Mouse (Mus musculus) hindbrain, embryonic 15.5 days (tissue): ENCODE results near the gene Bckdha. TPM values are rescaled to one million over a fixed set of nuclear protein-coding genes. Genes with fewer than 3 reads are reported as not detected.

Experiments
- ATAC-seq: fragments of 200-750 bp; cut with Nextera tagmentation; 2 replicates; pipeline ENCODE4 v1.8.0; 2017; ENCODE audit warnings: low read depth, moderate number of reproducible peaks, moderate TSS enrichment; ENCODE audit not compliant: low FRiP score
- H3K27ac ChIP-seq: fragments of 300-500 bp; sonication (generic); replicated peaks from 2 replicates; pipeline ENCODE4 v1.5.1; 2015; ENCODE audit warnings: mild to moderate bottlenecking, inconsistent platforms
- H3K27me3 ChIP-seq: fragments of 300-500 bp; sonication (generic); 2 replicates; pipeline ENCODE4 v1.6.1; 2015; ENCODE audit warnings: control low read depth, inconsistent platforms
- H3K36me3 ChIP-seq: fragments of 300-500 bp; sonication (generic); 2 replicates; pipeline ENCODE4 v1.6.1; 2015; ENCODE audit warnings: control low read depth, inconsistent platforms
- H3K4me1 ChIP-seq: fragments of 300-500 bp; sonication (generic); replicated peaks from 2 replicates; pipeline ENCODE4 v1.6.1; 2015; ENCODE audit warnings: control low read depth, inconsistent platforms
- H3K4me2 ChIP-seq: fragments of 300-500 bp; sonication (generic); 2 replicates; pipeline ENCODE4 v1.6.1; 2015; ENCODE audit warnings: moderate library complexity, mild to moderate bottlenecking, inconsistent platforms
- H3K4me3 ChIP-seq: fragments of 300-500 bp; sonication (generic); 2 replicates; pipeline ENCODE4 v1.5.1; 2015; ENCODE audit warnings: mild to moderate bottlenecking, inconsistent platforms
- H3K9ac ChIP-seq: fragments of 300-500 bp; sonication (generic); 2 replicates; pipeline ENCODE4 v1.6.1; 2015; ENCODE audit warnings: inconsistent platforms
- H3K9me3 ChIP-seq: fragments of 300-500 bp; sonication (generic); 2 replicates; pipeline ENCODE4 v1.6.1; 2016; ENCODE audit warnings: control low read depth, inconsistent platforms
- WGBS: fragments of 180-500 bp; shearing (Covaris S2); methylation state at CpG from one replicate; pipeline ENCODE4 v1.1.7; 2015; 5-methylcytosine and 5-hydroxymethylcytosine counted together
- polyA plus RNA-seq: library from polyadenylated mRNA; unstranded; fragments of >200 nt; fragmentation: Nextera tagmentation; extraction: Ambion mirVana; gene quantifications from 2 replicates; pipeline ENCODE4 v1.2.1, GENCODE M21; 2015

Gene Bckdha
- polyA plus RNA-seq, 1 experiment from 2014 or later = 44.9 TPM

GRCm38 (mm10) chr7:25679971-25680370 is 21.2 kb upstream of the Bckdha start:
- 8% methylated on average over 6 of the region's 6 CpGs for WGBS
- no peak for ATAC-seq

GRCm38 (mm10) chr7:25677013-25677412 is 18.2 kb upstream of the Bckdha start:
- no peak for ATAC-seq
- no peak overlapping the region for H3K4me2 ChIP-seq
- peaks cover 18% of the 10 kb centered on the region for H3K27me3 ChIP-seq

More at GRCm38 (mm10) chr7:25679971-25680370, 21.2 kb upstream of the Bckdha start:
- Histone ChIP-seq H3K4me3 (peak overlapping the region; percentile 61), H3K27ac (peak overlapping the region; percentile 95), H3K36me3 (no peaks in the 10 kb centered on the region), H3K27me3 (peaks cover 4% of the 10 kb centered on the region; the same call in 1 of the 2 replicates), H3K4me1 (peaks cover 28% of the 10 kb centered on the region), H3K4me2 (peak overlapping the region; percentile 56), H3K9ac (peak overlapping the region; percentile 60; the same call in 1 of the 2 replicates), H3K9me3 (no peaks in the 10 kb centered on the region)

GRCm38 (mm10) chr7:25676085-25676781 is 17.5 kb upstream of the Bckdha start:
- H3K27me3 ChIP-seq = peaks cover 18% of the 10 kb centered on the region
- H3K9ac ChIP-seq = no peak overlapping the region
- H3K4me1 ChIP-seq = peaks cover 24% of the 10 kb centered on the region
- peak overlapping the region; percentile 61 for H3K27ac ChIP-seq
- no peaks in the 10 kb centered on the region for H3K9me3 ChIP-seq
- H3K4me3 ChIP-seq = no peak overlapping the region
- WGBS = 35% methylated on average over 15 of the region's 15 CpGs
- ATAC-seq = peak; percentile 20; the same call in 1 of the 2 replicates
- H3K36me3 ChIP-seq = no peaks in the 10 kb centered on the region; the same call in 1 of the 2 replicates
- H3K4me2 ChIP-seq = no peak overlapping the region

More at GRCm38 (mm10) chr7:25677013-25677412, 18.2 kb upstream of the Bckdha start:
- Histone ChIP-seq H3K36me3 (no peaks in the 10 kb centered on the region; the same call in 1 of the 2 replicates), H3K4me3 (no peak overlapping the region), H3K27ac (peak overlapping the region; percentile 61), H3K9ac (no peak overlapping the region), H3K9me3 (no peaks in the 10 kb centered on the region), H3K4me1 (peaks cover 32% of the 10 kb centered on the region)
- 87% methylated on average over 7 of the region's 7 CpGs for WGBS

- H3K4me1 ChIP-seq = peaks cover 21% of the 10 kb centered on the region
- no peaks in the 10 kb centered on the region for H3K9me3 ChIP-seq
- 45% methylated on average over 6 of the region's 6 CpGs for WGBS
- ATAC-seq = no peak
- H3K4me3 ChIP-seq = peak overlapping the region; percentile 54
- peak overlapping the region; percentile 76 for H3K4me2 ChIP-seq
- H3K36me3 ChIP-seq = no peaks in the 10 kb centered on the region; the same call in 1 of the 2 replicates
- no peak overlapping the region for H3K27ac ChIP-seq
- H3K9ac ChIP-seq = peak overlapping the region; percentile 61; the same call in 1 of the 2 replicates
- peaks cover 18% of the 10 kb centered on the region for H3K27me3 ChIP-seq
Measured at GRCm38 (mm10) chr7:25675405-25675804, 16.6 kb upstream of the Bckdha start.

GRCm38 (mm10) chr7:25674719-25675300 is 16.0 kb upstream of the Bckdha start, which contains the start of gene Tmem91:
Gene Tmem91 (minus strand): TSS chr7:25675166.
- H3K9ac ChIP-seq = peak within 1 kb of the TSS; percentile 61
- peak within 1 kb of the TSS; percentile 76 for H3K4me2 ChIP-seq
- no peaks in the 10 kb centered on the region for H3K9me3 ChIP-seq
- no peak within 1 kb of the TSS for H3K27ac ChIP-seq
- whole genome bisulfite sequencing = 3% methylated on average over 28 of the region's 29 CpGs
- no peaks in the 10 kb centered on the region; the same call in 1 of the 2 replicates for H3K36me3 ChIP-seq
- ATAC-seq = peak; percentile 63
- H3K4me1 ChIP-seq = peaks cover 15% of the 10 kb centered on the region
- H3K4me3 ChIP-seq = peak within 1 kb of the TSS; percentile 54
- H3K27me3 ChIP-seq = peaks cover 18% of the 10 kb centered on the region

GRCm38 (mm10) chr7:25674297-25674696 is 15.5 kb upstream of the Bckdha start:
- WGBS = 25% methylated on average over 9 of the region's 9 CpGs
- H3K4me3 ChIP-seq = peak overlapping the region; percentile 54
- no peaks in the 10 kb centered on the region for H3K9me3 ChIP-seq
- ATAC-seq = peak; percentile 5; the same call in 1 of the 2 replicates
- no peaks in the 10 kb centered on the region; the same call in 1 of the 2 replicates for H3K36me3 ChIP-seq
- H3K27me3 ChIP-seq = peaks cover 18% of the 10 kb centered on the region
- H3K9ac ChIP-seq = peak overlapping the region; percentile 61
- H3K27ac ChIP-seq = no peak overlapping the region
- H3K4me2 ChIP-seq = peak overlapping the region; percentile 76
- H3K4me1 ChIP-seq = peaks cover 14% of the 10 kb centered on the region

GRCm38 (mm10) chr7:25672442-25672841 is 13.7 kb upstream of the Bckdha start:
- Histone ChIP-seq H3K4me1 (peaks cover 14% of the 10 kb centered on the region), H3K27ac (no peak overlapping the region), H3K4me2 (no peak overlapping the region), H3K36me3 (peaks cover 11% of the 10 kb centered on the region; the same call in 1 of the 2 replicates), H3K27me3 (peaks cover 13% of the 10 kb centered on the region), H3K4me3 (no peak overlapping the region), H3K9ac (no peak overlapping the region), H3K9me3 (no peaks in the 10 kb centered on the region)
- WGBS = 53% methylated on average over 4 of the region's 4 CpGs
- no peak for ATAC-seq

GRCm38 (mm10) chr7:25671686-25672085 is 12.9 kb upstream of the Bckdha start:
- no peak overlapping the region for H3K4me2 ChIP-seq
- H3K36me3 ChIP-seq = peaks cover 14% of the 10 kb centered on the region; the same call in 1 of the 2 replicates
- no peak overlapping the region for H3K4me3 ChIP-seq
- no peak for ATAC-seq
- no peak overlapping the region for H3K9ac ChIP-seq
- peaks cover 14% of the 10 kb centered on the region for H3K4me1 ChIP-seq
- no peaks in the 10 kb centered on the region for H3K9me3 ChIP-seq
- WGBS = 76% methylated on average over 2 of the region's 2 CpGs
- H3K27ac ChIP-seq = no peak overlapping the region
- H3K27me3 ChIP-seq = peaks cover 13% of the 10 kb centered on the region

GRCm38 (mm10) chr7:25670096-25670495 is 11.3 kb upstream of the Bckdha start:
- peaks cover 9% of the 10 kb centered on the region for H3K4me1 ChIP-seq
- H3K9ac ChIP-seq = no peak overlapping the region
- no peak overlapping the region for H3K4me2 ChIP-seq
- no peak for ATAC-seq
- H3K27me3 ChIP-seq = peaks cover 13% of the 10 kb centered on the region
- no peaks in the 10 kb centered on the region for H3K9me3 ChIP-seq
- 95% methylated on average over 4 of the region's 4 CpGs for WGBS
- no peak overlapping the region for H3K4me3 ChIP-seq
- no peak overlapping the region for H3K27ac ChIP-seq
- H3K36me3 ChIP-seq = peaks cover 18% of the 10 kb centered on the region; the same call in 1 of the 2 replicates

GRCm38 (mm10) chr7:25669631-25670030 is 10.8 kb upstream of the Bckdha start:
- Histone ChIP-seq H3K4me3 (no peak overlapping the region), H3K4me1 (peaks cover 5% of the 10 kb centered on the region), H3K27me3 (peaks cover 13% of the 10 kb centered on the region), H3K27ac (no peak overlapping the region), H3K4me2 (no peak overlapping the region), H3K9me3 (no peaks in the 10 kb centered on the region), H3K36me3 (peaks cover 19% of the 10 kb centered on the region), H3K9ac (no peak overlapping the region)
- ATAC-seq = no peak
- WGBS = 80% methylated on average over 9 of the region's 9 CpGs

GRCm38 (mm10) chr7:25669158-25669557 is 10.4 kb upstream of the Bckdha start:
- ATAC-seq = no peak
- Histone ChIP-seq H3K4me1 (no peaks in the 10 kb centered on the region), H3K9ac (no peak overlapping the region), H3K27me3 (peaks cover 12% of the 10 kb centered on the region), H3K9me3 (no peaks in the 10 kb centered on the region), H3K4me2 (no peak overlapping the region), H3K36me3 (peaks cover 23% of the 10 kb centered on the region), H3K27ac (no peak overlapping the region), H3K4me3 (no peak overlapping the region)
- 87% methylated on average over 10 of the region's 10 CpGs for WGBS

GRCm38 (mm10) chr7:25666381-25666780 is 7.6 kb upstream of the Bckdha start:
- Histone ChIP-seq H3K9me3 (no peaks in the 10 kb centered on the region), H3K27me3 (no peaks in the 10 kb centered on the region), H3K36me3 (peaks cover 26% of the 10 kb centered on the region), H3K9ac (no peak overlapping the region), H3K4me1 (no peaks in the 10 kb centered on the region), H3K27ac (no peak overlapping the region), H3K4me2 (no peak overlapping the region), H3K4me3 (no peak overlapping the region)
- no peak for ATAC-seq
- WGBS = 96% methylated on average over 8 of the region's 8 CpGs
